Mouse (Mus musculus): ENCODE results near the gene Timd2. TPM values are rescaled to one million over a fixed set of nuclear protein-coding genes. Genes with fewer than 3 reads are reported as not detected.
"Not testable (repeated sequence)": the region's sequence is repeated elsewhere in the genome, so short reads cannot be mapped to it uniquely, and the experiment has no call there.

The Timd2 gene
- total and polyA plus RNA-seq, 3 experiments, result not detected

DNA sequence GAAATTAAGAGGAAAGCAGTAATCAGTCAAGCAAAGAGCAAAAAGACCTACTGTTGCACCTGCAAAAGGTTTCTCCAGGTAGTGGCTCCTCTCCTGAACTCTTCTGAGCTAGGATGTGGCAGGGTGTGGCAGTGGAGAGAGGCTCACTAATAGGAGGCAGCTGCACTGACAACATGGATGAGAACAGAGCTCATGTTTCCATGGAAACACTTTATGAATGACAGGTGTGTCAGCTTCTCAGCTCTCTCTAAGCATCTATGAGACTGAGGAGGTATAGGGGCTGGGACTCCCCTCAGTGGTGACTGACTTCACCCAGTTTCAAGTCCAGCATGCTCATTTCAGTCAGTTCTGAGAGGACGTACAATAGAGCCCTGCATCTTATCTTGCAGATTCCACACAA lies 62.0 kb downstream of the Timd2 start:
- Histone ChIP-seq H3K27me3 (ENCODE audit: insufficient read depth, low read length) (0 out of 2 replicates have a peak, but pooled peaks cover under 1% of the 10 kb centered on the region), H3K36me3 (replicated peaks) (no peaks in the 10 kb centered on the region), H3K4me1 (ENCODE audit: insufficient read depth, low read depth, low read length) (no peaks in the 10 kb centered on the region), H3K9me3 (replicated peaks) (no peaks in the 10 kb centered on the region), H3K4me3 (ENCODE audit: low read depth, low read length) (no peak overlapping the region)
- no peak for DNase-seq (ENCODE audit: low spot score)
- no peak for TF ChIP-seq CTCF (IDR thresholded peaks at IDR 0.05; ENCODE audit: low read depth, low read length)
- TF ChIP-seq POLR2AphosphoS5 (IDR thresholded peaks at IDR 0.05; ENCODE audit: insufficient replicate concordance, low read depth, low read length), result no peak
- no peak for TF ChIP-seq GATA1 (IDR thresholded peaks at IDR 0.05; ENCODE audit: borderline replicate concordance, low read length)
- no peak for TF ChIP-seq TAL1 (conservative IDR thresholded peaks at IDR 0.05; ENCODE audit: low read depth, low read length)
- no peak for TF ChIP-seq GATA2 (IDR thresholded peaks at IDR 0.05; ENCODE audit: borderline replicate concordance, low read depth, low read length)
- ATAC-seq (ENCODE audit: extremely low read depth, insufficient number of reproducible peaks, low FRiP score, poor library complexity, severe bottlenecking), result no peak

DNA sequence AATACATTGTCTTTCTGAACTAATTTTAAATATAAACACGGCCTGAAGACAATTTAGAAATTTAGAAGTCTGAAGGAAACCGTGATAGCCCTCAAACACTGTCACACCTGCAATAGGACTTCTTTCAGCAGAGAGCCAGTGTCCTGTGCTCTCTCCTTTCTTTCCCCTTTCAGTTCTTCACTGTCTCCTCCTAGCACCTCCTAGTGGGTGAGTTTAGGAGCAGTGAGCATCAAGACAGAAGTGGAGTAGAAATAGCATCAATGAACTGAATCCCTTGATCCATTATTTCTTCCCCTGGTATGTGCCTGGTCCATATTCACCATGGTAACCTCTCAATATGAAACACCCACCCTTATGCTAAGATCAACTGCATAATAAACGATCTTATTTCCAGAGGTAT lies 70.3 kb downstream of the Timd2 start:
- ATAC-seq (ENCODE audit: extremely low read depth, insufficient number of reproducible peaks, low FRiP score, poor library complexity, severe bottlenecking), result no peak
- Histone ChIP-seq H3K9me3 (replicated peaks) (no peaks in the 10 kb centered on the region), H3K27me3 (ENCODE audit: insufficient read depth, low read length) (0 out of 2 replicates have a peak, but pooled peaks cover 2% of the 10 kb centered on the region), H3K4me3 (ENCODE audit: low read depth, low read length) (no peak overlapping the region), H3K36me3 (replicated peaks) (no peaks in the 10 kb centered on the region), H3K4me1 (ENCODE audit: insufficient read depth, low read depth, low read length) (no peaks in the 10 kb centered on the region)
- TF ChIP-seq CTCF (IDR thresholded peaks at IDR 0.05; ENCODE audit: low read depth, low read length) (no peak), GATA2 (IDR thresholded peaks at IDR 0.05; ENCODE audit: borderline replicate concordance, low read depth, low read length) (no peak), TAL1 (conservative IDR thresholded peaks at IDR 0.05; ENCODE audit: low read depth, low read length) (no peak), POLR2AphosphoS5 (IDR thresholded peaks at IDR 0.05; ENCODE audit: insufficient replicate concordance, low read depth, low read length) (no peak), GATA1 (IDR thresholded peaks at IDR 0.05; ENCODE audit: borderline replicate concordance, low read length) (no peak)
- DNase-seq (ENCODE audit: low spot score), result no peak

DNA sequence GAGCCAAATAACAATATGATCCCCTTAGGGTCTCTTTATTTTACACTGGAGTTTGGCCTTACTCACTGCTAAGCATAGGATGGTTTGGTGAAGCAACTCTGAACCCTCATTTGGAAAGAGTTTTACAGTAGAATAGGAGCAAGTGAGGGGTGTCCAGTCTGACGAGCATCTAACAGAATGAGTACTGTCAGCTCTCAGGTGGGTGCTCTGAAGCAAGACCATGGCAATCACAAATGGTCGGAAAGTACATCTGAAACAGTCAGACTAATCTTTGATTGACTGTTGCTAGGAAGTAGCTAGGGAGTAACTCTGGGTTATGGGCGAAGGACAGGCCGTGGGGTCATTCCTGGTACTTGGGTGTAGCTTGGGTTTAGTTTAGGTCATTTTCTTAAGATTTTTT lies 71.3 kb downstream of the Timd2 start:
- not testable (repeated sequence) for DNase-seq (ENCODE audit: low spot score); H3K4me3 ChIP-seq (ENCODE audit: low read depth, low read length); ATAC-seq (ENCODE audit: extremely low read depth, insufficient number of reproducible peaks, low FRiP score, poor library complexity, severe bottlenecking); H3K9me3 ChIP-seq (replicated peaks); H3K4me1 ChIP-seq (ENCODE audit: insufficient read depth, low read depth, low read length); H3K27me3 ChIP-seq (ENCODE audit: insufficient read depth, low read length); H3K36me3 ChIP-seq (replicated peaks)

DNA sequence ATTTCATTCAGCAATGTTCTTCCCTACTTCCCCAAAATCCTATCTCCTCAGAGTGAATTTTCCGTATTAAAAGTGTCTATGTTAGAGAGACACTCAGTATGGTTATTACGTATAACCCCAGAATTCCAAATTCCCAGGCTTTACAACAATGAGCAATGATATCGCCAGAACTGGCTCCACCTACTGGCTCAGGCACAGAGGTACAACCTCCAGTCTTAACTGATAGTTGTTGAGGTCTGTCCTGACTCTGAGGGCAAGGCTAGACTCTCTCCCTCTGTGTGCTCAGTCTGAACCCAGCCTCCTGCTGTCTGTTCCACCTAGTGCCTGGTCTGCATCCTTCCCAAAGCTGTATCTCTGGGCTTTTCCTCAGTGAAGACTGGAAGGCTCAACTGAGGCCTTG lies 75.2 kb downstream of the Timd2 start:
- no peaks in the 10 kb centered on the region for H3K9me3 ChIP-seq (replicated peaks)
- no peak overlapping the region for H3K4me3 ChIP-seq (ENCODE audit: low read depth, low read length)
- TF ChIP-seq TAL1 (conservative IDR thresholded peaks at IDR 0.05; ENCODE audit: low read depth, low read length) (no peak), CTCF (IDR thresholded peaks at IDR 0.05; ENCODE audit: low read depth, low read length) (no peak), GATA1 (IDR thresholded peaks at IDR 0.05; ENCODE audit: borderline replicate concordance, low read length) (no peak), GATA2 (IDR thresholded peaks at IDR 0.05; ENCODE audit: borderline replicate concordance, low read depth, low read length) (no peak), POLR2AphosphoS5 (IDR thresholded peaks at IDR 0.05; ENCODE audit: insufficient replicate concordance, low read depth, low read length) (no peak)
- no peaks in the 10 kb centered on the region for H3K36me3 ChIP-seq (replicated peaks)
- DNase-seq (ENCODE audit: low spot score) (no peak), ATAC-seq (ENCODE audit: extremely low read depth, insufficient number of reproducible peaks, low FRiP score, poor library complexity, severe bottlenecking) (no peak)
- H3K4me1 ChIP-seq (ENCODE audit: insufficient read depth, low read depth, low read length), result no peaks in the 10 kb centered on the region
- H3K27me3 ChIP-seq (ENCODE audit: insufficient read depth, low read length), result 0 out of 2 replicates have a peak, but pooled peaks cover 3% of the 10 kb centered on the region

DNA sequence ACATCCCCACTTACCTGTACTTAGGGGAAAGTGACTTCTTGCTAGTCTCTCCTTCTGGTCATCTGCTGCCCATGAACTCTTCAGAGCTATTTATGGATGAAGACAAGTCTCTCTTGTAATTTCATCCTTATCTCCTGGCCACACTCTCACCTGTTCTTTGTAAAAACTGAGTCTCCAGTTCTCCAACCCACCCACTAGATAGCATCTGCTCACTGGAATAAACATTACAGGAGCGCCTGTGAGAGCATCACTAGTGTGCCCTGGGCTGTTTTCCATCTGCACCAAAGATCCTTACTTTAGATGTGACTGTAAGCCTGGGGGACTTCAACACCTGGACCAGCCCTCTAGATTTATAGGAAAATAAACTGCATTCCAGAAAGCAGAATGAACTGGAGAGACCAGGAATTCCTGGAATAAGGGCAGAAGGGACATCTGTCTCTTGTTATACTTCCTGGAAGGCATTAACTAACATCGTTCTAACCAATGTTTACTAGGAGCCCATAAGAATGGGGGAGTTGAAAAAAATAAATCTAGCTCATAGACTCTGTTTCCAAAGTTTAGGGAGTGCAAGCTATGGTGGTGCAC lies 77.6 kb downstream of the Timd2 start, which contains the start of gene Dppa1:
Gene Dppa1, minus strand, starts transcription at position 51 of the 585 bp plus-strand sequence.
- DNase-seq (ENCODE audit: low spot score) (no peak), ATAC-seq (ENCODE audit: extremely low read depth, insufficient number of reproducible peaks, low FRiP score, poor library complexity, severe bottlenecking) (no peak)
- Histone ChIP-seq H3K9me3 (replicated peaks) (no peaks in the 10 kb centered on the region), H3K4me1 (ENCODE audit: insufficient read depth, low read depth, low read length) (no peaks in the 10 kb centered on the region), H3K36me3 (replicated peaks) (no peaks in the 10 kb centered on the region), H3K4me3 (ENCODE audit: low read depth, low read length) (no peak within 1 kb of the TSS), H3K27me3 (ENCODE audit: insufficient read depth, low read length) (0 out of 2 replicates have a peak, but pooled peaks cover 5% of the 10 kb centered on the region)
- TF ChIP-seq POLR2AphosphoS5 (IDR thresholded peaks at IDR 0.05; ENCODE audit: insufficient replicate concordance, low read depth, low read length) (no peak), TAL1 (conservative IDR thresholded peaks at IDR 0.05; ENCODE audit: low read depth, low read length) (no peak), CTCF (IDR thresholded peaks at IDR 0.05; ENCODE audit: low read depth, low read length) (no peak), GATA2 (IDR thresholded peaks at IDR 0.05; ENCODE audit: borderline replicate concordance, low read depth, low read length) (no peak), GATA1 (IDR thresholded peaks at IDR 0.05; ENCODE audit: borderline replicate concordance, low read length) (no peak)

DNA sequence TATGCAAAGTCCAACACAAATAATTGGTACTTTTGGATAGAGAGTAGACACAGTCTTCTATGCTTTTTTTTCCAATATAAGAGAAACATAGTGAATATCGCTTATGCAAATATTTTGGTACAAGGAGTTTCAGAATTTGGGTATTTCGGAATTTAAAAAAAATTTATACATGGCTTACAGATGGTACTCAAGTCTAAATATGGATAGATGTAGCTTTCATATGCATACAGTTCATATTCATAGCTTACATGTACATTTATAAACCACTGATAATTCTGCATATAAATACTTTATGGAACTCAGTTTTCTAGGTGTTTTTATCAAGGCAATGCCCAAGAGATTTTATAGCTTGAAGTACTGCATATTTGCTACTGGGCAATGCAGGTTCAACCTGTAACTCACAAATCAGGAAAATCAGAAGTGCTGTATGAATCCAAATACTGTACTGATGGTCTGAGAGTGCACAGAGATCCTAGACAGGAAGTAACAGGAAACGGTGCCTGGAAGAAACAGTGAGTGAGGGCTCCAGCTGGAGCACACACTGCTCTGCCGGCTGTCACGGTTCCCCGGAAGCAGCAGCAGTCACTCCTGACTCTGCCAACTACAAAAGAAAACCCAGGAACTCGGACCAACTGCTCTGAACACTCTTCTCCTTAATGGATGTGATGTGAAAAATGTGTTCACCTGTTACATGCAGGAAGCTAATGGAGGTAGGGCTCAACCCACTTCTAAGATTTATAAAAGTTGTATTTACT lies 86.3 kb downstream of the Timd2 start:
- TF ChIP-seq POLR2AphosphoS5 (IDR thresholded peaks at IDR 0.05; ENCODE audit: insufficient replicate concordance, low read depth, low read length), result no peak
- TF ChIP-seq GATA1 (IDR thresholded peaks at IDR 0.05; ENCODE audit: borderline replicate concordance, low read length), result no peak
- no peak for TF ChIP-seq CTCF (IDR thresholded peaks at IDR 0.05; ENCODE audit: low read depth, low read length)
- TF ChIP-seq TAL1 (conservative IDR thresholded peaks at IDR 0.05; ENCODE audit: low read depth, low read length), result no peak
- TF ChIP-seq GATA2 (IDR thresholded peaks at IDR 0.05; ENCODE audit: borderline replicate concordance, low read depth, low read length), result no peak
- ATAC-seq (ENCODE audit: extremely low read depth, insufficient number of reproducible peaks, low FRiP score, poor library complexity, severe bottlenecking), result no peak

More for the DNA sequence above, 86.3 kb downstream of the Timd2 start:
- Histone ChIP-seq H3K9me3 (replicated peaks) (no peaks in the 10 kb centered on the region), H3K4me1 (ENCODE audit: insufficient read depth, low read depth, low read length) (no peaks in the 10 kb centered on the region), H3K4me3 (ENCODE audit: low read depth, low read length) (no peak overlapping the region), H3K36me3 (replicated peaks) (no peaks in the 10 kb centered on the region), H3K27me3 (ENCODE audit: insufficient read depth, low read length) (0 out of 2 replicates have a peak, but pooled peaks cover 2% of the 10 kb centered on the region)
- DNase-seq (ENCODE audit: low spot score), result no peak
